Mouse (Mus musculus) G1E-ER4 (cell line): ENCODE results near the gene Gm7029. TPM values are rescaled to one million over a fixed set of nuclear protein-coding genes. Genes with fewer than 3 reads are reported as not detected.
"Not testable (repeated sequence)": the region's sequence is repeated elsewhere in the genome, so short reads cannot be mapped to it uniquely, and the experiment has no call there.

Experiments used
- GATA1 ChIP-seq: IDR thresholded peaks from one replicate; pipeline ENCODE4 v1.8.0; 2012; ENCODE audit warnings: low read length, inconsistent platforms
- polyA plus RNA-seq: library from polyadenylated mRNA; stranded (reverse); fragments of >175 nt; gene quantifications from 2 replicates; pipeline ENCODE4 v1.2.3, GENCODE M21; 2012

Gm7029 gene
- polyA plus RNA-seq, 1 experiment, result not detected

- TF ChIP-seq GATA1, result no peak
Observed at GRCm38 (mm10) chr17:33892429-33892828, 18.8 kb downstream of the Gm7029 start.

DNA sequence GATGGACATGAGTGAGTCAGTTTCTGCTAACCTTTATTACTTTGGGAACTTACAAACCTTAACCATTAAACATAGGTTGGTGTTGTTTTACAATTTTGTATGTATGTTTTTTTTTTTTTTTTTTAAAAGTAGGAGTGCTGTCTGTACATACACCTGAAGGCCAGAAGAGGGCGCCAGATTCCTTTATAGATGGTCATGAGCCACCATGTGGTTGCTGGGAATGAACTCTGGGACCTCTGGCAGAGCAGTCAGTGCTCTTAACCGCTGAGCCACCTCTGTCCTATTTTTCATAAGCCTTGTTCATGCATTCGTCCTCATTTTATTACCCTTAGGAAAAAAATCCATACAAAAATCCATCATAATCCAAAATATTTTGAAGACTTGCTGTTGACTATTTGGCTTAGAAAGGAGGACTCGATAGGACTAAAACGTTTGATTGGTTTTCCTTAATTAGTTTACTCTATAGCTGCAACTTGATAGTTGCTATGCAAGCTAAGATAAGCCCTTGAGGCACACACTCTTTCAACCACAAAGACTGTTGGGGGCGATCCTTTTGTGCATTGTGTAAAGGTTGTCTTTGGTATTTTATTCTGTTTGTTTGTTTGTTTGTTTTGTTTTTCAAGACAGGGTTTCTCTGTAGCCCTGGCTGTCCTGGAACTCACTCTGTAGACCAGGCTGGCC lies 23.6 kb downstream of the Gm7029 start:
- no peak for TF ChIP-seq GATA1

GRCm38 (mm10) chr17:33899642-33900041 lies 26.0 kb downstream of the Gm7029 start:
- no peak for TF ChIP-seq GATA1

DNA sequence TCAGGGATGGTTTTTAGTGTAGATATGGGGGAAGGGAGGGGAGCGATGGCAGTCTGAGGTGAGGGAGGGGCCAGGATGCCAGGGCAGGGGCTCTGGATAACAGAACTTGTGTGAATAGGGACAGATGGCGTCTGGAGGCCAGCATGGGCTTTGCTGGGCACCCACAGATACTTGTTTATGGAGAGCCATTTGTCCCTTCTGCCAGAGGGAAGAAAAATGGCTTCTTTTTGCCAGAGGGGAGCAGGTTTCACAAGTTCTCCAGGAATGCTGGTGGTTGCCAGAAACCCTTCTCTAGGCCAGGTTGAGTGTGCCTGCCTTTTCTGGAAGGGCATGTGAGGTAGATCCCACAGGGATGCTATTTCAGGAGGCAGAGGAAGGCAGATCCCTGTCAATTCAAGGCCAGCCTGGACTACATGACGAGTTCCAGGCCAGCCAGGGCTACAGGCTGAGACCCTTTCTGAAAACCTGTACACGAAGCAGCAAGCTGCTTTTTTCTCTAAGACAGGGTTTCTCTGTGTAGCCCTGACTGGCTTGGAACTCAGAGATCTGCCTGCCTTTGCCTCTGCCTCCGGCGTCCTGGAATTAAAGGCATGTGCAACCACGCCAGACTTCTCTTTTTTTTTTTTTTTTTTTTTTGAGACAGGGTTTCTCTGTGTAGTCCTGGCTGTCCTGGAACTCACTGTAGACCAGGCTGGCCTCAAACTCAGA lies 26.8 kb downstream of the Gm7029 start:
- no peak for TF ChIP-seq GATA1

DNA sequence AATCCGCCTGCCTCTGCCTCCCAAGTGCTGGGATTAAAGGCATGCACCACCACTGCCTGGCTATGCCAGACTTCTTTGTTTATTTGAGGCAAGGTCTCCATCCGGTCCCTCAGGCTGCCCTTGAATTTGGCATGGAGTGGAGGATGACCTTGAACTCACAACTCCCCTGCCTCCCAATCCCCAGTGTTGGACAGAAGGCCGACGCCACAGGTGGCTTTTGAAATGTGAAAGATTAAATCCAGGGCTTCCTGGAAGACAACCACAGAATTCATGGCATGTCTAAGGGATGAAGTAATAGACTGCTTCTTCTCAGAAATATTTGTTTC lies 27.3 kb downstream of the Gm7029 start:
- no peak for TF ChIP-seq GATA1

DNA sequence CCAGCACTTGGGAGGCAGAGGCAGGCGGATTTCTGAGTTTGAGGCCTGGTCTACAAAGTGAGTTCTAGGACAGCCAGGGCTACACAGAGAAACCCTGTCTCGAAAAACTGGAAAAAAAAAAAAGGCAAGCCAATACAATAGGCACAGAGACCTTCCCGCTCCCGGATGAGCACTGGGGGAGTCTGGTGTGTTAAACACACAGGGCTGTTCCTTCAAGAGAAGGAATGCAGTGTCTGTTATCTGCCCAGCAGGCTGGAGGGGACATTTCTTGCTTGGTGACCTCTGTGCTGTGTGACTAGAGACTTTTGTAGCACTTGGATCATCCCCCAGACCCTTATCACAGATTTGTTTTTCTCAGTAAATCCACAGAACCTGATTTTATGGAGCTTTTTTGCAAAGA lies 28.0 kb downstream of the Gm7029 start:
- TF ChIP-seq GATA1, result no peak

- TF ChIP-seq GATA1, result no peak
Observed at GRCm38 (mm10) chr17:33902079-33902478, 28.4 kb downstream of the Gm7029 start.

- no peak for TF ChIP-seq GATA1
Observed at GRCm38 (mm10) chr17:33902491-33902890, 28.9 kb downstream of the Gm7029 start.

DNA sequence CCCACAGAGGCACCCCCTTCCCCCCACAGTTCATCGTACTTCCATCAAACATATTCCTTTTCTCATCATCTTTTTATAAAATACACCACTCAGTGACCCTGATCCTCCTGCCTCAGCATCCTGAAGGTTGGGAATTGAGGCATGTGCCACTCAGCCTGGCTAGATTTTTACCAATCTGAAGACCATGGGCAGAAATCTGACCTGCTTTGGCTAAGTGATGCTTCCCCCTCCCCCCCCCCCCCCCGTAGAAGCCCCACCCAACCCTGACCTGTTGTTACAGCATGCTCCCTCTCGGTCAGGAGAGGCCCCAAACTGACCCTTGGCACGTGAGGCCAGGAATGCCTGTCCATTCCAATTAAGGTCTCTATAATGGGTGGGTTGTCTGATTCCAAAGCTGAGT lies 31.2 kb downstream of the Gm7029 start, which contains the start of gene Platr17:
TSS of gene Platr17 (plus strand) at position 301 of the 400 bp plus-strand sequence.
- not testable (repeated sequence) for TF ChIP-seq GATA1

DNA sequence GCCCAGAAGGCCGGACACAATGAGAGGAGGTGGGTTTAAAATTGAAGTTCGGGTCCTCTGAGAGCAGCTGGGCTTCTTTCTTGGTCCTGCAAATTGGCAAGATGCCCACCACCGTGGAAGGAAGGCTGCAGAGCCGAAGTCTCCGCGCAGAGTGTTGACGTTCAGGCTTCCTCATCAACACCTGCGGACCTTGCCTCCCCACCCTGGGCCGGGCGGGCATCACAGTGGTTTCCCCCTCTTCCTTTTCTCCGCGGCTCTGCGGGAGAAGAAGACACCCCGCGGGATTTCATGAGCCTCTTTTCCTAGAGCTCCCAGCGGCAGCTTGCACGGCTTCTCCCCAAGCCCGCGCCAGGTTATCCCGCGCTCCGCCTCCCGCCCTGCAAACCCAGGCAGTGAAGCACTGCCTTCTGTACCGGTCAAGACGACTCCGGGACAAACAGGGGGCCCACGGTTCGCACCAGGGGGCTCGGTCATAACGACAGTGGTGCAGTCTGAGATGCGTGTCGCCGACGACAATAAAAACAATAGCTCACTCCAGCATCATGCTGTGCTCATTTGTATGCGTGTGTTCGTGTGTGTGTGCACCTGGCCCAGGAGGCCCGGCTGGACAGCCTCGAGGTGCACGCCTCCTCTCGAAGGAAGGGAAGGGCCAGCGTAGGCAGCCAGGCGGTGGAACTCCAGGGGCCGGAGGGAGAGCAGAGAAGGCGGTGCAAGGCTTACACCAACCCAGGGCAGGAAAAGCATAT lies 34.9 kb downstream of the Gm7029 start:
- no peak for TF ChIP-seq GATA1

DNA sequence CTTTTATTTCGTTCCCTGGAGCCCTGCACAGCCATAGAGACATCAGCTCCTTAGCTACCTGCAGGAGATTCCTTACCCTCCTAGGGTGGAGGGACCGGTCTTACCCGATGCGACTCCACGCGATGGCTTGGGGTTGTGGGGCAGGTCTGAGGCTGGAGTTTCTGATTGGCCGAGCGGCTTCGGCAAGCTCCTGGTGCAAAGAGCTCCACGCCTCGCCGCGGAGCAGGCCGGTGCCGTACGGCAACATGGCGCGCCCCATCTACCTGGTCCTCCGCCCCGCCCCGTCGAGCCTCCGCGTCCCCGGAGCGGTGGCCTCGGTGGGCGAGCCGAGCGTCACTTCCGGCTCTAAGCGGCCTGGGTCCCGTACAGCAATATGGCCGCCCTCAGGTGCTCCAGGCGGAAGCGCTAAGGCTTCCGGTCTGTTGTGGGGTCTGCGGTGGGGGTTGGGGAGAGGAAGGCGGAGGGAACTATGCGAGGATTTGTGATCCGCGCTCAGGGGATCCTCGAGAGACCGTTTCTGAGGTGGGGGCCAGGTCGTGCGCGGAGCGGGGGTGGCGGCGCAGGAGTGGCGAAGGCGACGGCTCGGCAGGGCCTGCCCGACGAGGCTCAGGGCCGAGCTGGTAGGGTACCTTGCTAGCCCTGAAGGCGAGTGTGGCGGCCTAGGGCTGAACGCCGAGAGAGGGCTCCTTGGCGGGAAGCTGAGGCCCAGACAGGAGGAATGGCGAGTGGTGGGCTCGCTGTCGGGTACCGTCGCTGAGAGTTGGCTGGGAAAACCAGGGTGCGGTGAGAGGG lies 35.6 kb downstream of the Gm7029 start, which contains the start of gene Daxx:
TSS of gene Daxx (plus strand) at position 338 of the 792 bp plus-strand sequence.
- TF ChIP-seq GATA1, result no peak

DNA sequence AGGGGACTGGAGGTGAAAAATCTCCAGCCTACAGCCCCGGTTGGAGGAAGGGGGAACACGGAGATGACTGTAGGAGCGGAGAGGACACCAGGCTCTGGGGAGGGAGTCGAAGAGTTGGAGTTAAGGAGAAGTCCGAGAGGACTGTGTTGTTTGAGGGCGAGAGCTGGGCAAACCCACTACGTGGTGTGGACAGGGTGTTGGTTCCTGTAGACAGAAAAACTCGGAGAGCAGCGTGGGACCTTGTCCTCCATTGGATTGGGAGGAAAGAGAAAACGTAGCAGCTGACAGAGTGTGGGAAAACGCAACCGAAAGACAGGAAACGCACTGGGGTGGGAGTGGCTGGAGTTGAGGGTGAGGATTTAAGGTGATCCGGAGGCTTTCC lies 36.2 kb downstream of the Gm7029 start:
- no peak for TF ChIP-seq GATA1

- no peak for TF ChIP-seq GATA1
Observed at GRCm38 (mm10) chr17:33910346-33911051, 36.9 kb downstream of the Gm7029 start.

DNA sequence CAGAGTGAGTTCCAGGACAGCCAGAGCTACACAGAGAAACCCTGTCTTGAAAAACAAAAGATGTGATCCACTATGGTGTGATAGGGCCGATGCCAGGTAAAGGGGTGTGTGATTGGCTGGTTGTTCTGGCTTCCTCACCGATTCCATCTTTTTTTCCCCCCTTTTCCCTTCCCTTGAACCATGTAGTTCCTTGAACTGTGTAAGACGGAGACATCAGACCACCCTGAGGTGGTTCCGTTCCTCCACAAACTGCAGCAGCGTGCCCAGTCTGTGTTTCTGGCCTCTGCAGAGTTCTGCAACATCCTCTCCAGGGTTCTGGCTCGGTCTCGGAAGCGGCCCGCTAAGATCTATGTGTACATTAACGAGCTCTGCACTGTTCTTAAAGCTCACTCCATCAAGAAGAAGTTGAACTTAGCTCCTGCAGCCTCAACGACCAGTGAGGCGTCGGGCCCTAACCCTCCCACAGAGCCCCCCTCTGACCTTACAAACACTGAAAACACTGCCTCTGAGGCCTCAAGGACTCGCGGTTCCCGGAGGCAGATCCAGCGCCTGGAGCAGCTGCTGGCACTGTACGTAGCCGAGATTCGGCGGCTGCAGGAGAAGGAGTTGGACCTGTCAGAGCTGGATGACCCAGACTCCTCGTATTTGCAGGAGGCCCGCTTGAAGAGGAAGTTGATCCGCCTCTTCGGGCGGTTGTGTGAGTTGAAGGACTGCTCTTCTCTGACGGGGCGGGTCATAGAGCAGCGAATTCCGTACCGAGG lies 37.6 kb downstream of the Gm7029 start:
- TF ChIP-seq GATA1, result no peak

- no peak for TF ChIP-seq GATA1
Observed at GRCm38 (mm10) chr17:33911813-33912414, 38.3 kb downstream of the Gm7029 start.
